Mouse (Mus musculus) hindbrain, postnatal 0 days (tissue): Measurements from ENCODE around the gene Lyve1. TPM values are rescaled to one million over a fixed set of nuclear protein-coding genes. Genes with fewer than 3 reads are reported as not detected.

ENCODE experiments used
- ATAC-seq: fragments of 200-750 bp; cut with Nextera tagmentation; 2 replicates; pipeline ENCODE4 v1.8.0; 2017; ENCODE audit warnings: mild to moderate bottlenecking, moderate TSS enrichment, moderate library complexity
- DNase-seq: peaks from one replicate; pipeline ENCODE4 v3.0.0-alpha.2; 2015; ENCODE audit warnings: low spot score
- H3K27ac ChIP-seq: fragments of 300-500 bp; sonication (generic); 2 replicates; pipeline ENCODE4 v1.5.1; 2014; ENCODE audit warnings: mild to moderate bottlenecking
- H3K27me3 ChIP-seq: fragments of 300-500 bp; sonication (generic); 2 replicates; pipeline ENCODE4 v1.6.1; 2014; ENCODE audit warnings: low read length, mixed read lengths; ENCODE audit not compliant: insufficient read depth
- H3K36me3 ChIP-seq: fragments of 300-500 bp; sonication (generic); 2 replicates; pipeline ENCODE4 v1.6.1; 2014; ENCODE audit warnings: low read length, mixed read lengths; ENCODE audit not compliant: insufficient read depth
- H3K4me1 ChIP-seq: fragments of 300-500 bp; sonication (generic); 2 replicates; pipeline ENCODE4 v1.6.1; 2014; ENCODE audit warnings: antibody characterized with exemption, low read length, mixed read lengths; ENCODE audit not compliant: insufficient read depth
- H3K4me2 ChIP-seq: fragments of 300-500 bp; sonication (generic); 2 replicates; pipeline ENCODE4 v1.6.1; 2014; ENCODE audit warnings: low read depth, mild to moderate bottlenecking, low read length, moderate library complexity, mixed read lengths
- H3K4me3 ChIP-seq: fragments of 300-500 bp; sonication (generic); 2 replicates; pipeline ENCODE4 v1.5.1; 2014; ENCODE audit warnings: low read length
- H3K9ac ChIP-seq: fragments of 300-500 bp; sonication (generic); replicated peaks from 2 replicates; pipeline ENCODE4 v1.6.1; 2014; ENCODE audit warnings: mild to moderate bottlenecking, low read length, moderate library complexity, mixed read lengths
- H3K9me3 ChIP-seq: fragments of 300-500 bp; sonication (generic); 2 replicates; pipeline ENCODE4 v1.6.1; 2016; ENCODE audit warnings: low read length, mixed read lengths
- CTCF ChIP-seq: IDR thresholded peaks from 2 replicates; pipeline ENCODE4 v1.5.1; 2016; ENCODE audit warnings: antibody characterized with exemption, control low read depth, low read depth
- WGBS: fragments of 180-500 bp; shearing (Covaris S2); extraction: QIAGEN DNeasy Blood & Tissue Kit; methylation state at CpG from one replicate; pipeline ENCODE4 v1.1.7; 2014; 5-methylcytosine and 5-hydroxymethylcytosine counted together
- polyA plus RNA-seq: library from polyadenylated mRNA; unstranded; fragments of >200 nt; fragmentation: Nextera tagmentation; extraction: Ambion mirVana; gene quantifications from 2 replicates; pipeline ENCODE4 v1.2.1, GENCODE M21; 2015
- total RNA-seq: library from RNA; depleted of rRNA; stranded (reverse); fragments of >200 nt; gene quantifications from 2 replicates; pipeline ENCODE4 v1.2.3, GENCODE M21; 2014

The Lyve1 gene
- total and polyA plus RNA-seq, 2 experiments from 2014 or later: 6.3 to 9.7 TPM

DNA sequence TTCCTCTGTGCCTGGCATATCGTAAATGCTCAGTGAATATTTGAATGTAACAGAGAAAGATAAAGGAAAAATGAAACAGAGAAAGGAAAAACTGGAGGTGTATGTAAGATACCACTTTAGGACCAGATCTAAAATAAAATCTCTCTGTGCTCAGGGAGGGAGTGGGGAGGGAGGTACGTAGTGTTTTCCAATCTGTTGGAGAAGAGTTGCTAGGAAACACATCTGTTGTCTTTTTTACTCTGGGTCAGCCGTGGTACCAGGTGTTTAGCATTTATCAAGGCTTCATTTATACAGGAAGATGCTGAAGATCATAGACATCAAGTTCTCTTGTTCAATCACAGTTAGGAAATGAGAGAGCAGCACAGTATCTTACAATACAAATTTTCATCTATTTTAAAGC is 8.5 kb downstream of the Lyve1 start:
- no peak overlapping the region for H3K4me2 ChIP-seq
- no peak for ATAC-seq
- peaks cover 5% of the 10 kb centered on the region; the same call in 1 of the 2 replicates for H3K4me1 ChIP-seq
- 0 out of 2 replicates have a peak overlapping the region, but pooled peaks have one; percentile 29 for H3K27ac ChIP-seq
- TF ChIP-seq CTCF: no peak
- no peak overlapping the region for H3K9ac ChIP-seq
- no peaks in the 10 kb centered on the region for H3K36me3 ChIP-seq
- no peak for DNase-seq
- 50% methylated on average over 3 of the region's 3 CpGs for WGBS
- H3K9me3 ChIP-seq: no peaks in the 10 kb centered on the region
- no peaks in the 10 kb centered on the region for H3K27me3 ChIP-seq
- no peak overlapping the region for H3K4me3 ChIP-seq

DNA sequence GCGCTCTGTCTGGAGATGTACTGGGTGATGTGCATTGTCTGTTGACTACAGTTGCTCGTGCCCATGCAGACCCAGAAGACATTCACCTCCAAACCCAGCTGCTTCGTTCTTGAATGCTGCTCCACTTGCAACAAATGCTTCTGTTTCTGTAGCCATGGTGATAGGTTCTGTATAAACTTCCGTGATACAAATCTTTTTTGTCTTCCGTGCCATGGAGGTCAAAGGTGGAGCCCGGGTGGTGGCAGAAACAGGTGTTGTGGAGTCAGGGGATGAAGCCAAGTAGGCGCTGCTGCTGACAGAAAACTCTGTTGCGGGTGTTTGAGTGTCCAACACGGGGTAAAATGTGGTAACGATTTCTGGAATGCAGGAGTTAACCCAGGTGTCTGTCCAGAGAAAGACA is 9.4 kb downstream of the Lyve1 start:
- H3K9ac ChIP-seq: no peak overlapping the region
- DNase-seq (peak; percentile 9), ATAC-seq (no peak)
- peaks cover 5% of the 10 kb centered on the region; the same call in 1 of the 2 replicates for H3K4me1 ChIP-seq
- no peaks in the 10 kb centered on the region for H3K27me3 ChIP-seq
- no peaks in the 10 kb centered on the region for H3K36me3 ChIP-seq
- no peaks in the 10 kb centered on the region for H3K9me3 ChIP-seq
- WGBS: 55% methylated on average over 10 of the region's 10 CpGs
- H3K4me3 ChIP-seq: no peak overlapping the region
- H3K4me2 ChIP-seq: no peak overlapping the region
- H3K27ac ChIP-seq: 0 out of 2 replicates have a peak overlapping the region, but pooled peaks have one; percentile 29
- no peak for TF ChIP-seq CTCF

DNA sequence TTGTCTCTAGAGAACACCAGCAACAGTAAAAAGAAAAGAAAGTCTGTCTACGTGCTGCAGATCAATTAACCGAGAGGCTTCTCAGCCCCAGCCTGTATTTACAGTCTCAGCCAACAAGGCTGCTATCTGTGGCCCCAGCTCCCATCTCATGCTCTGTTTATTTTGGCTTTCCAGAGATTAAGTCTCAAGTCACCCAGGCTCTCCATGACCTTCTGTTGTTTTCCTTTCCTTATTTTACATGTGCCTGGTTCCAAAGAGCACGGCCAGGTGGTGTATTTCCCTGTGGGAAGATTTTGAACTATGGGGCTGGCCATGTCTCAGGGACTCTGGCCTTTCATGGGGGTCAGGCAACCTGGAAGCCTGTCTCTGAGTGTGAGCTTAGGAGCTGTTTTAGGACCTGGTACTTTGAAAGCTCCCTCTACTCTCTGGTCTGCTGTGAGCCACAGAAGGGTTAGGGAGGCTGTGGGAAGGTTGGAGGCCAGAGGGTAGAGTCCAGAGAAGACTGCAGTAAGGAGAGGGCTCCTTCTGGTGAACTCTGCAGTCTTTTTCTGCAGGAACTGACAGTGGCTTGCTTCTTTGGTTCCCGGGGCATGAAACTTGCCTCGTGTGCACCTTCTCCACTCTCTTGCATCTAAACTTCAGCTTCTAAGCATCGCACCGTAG is 11.4 kb downstream of the Lyve1 start:
- no peak for ATAC-seq
- 76% methylated on average over 7 of the region's 7 CpGs for WGBS
- no peak overlapping the region for H3K27ac ChIP-seq
- H3K4me1 ChIP-seq: peaks cover 5% of the 10 kb centered on the region; the same call in 1 of the 2 replicates
- no peak overlapping the region for H3K4me3 ChIP-seq
- TF ChIP-seq CTCF: no peak
- H3K36me3 ChIP-seq: no peaks in the 10 kb centered on the region
- H3K9me3 ChIP-seq: no peaks in the 10 kb centered on the region
- no peak for DNase-seq
- H3K9ac ChIP-seq: no peak overlapping the region
- no peak overlapping the region for H3K4me2 ChIP-seq
- H3K27me3 ChIP-seq: no peaks in the 10 kb centered on the region

DNA sequence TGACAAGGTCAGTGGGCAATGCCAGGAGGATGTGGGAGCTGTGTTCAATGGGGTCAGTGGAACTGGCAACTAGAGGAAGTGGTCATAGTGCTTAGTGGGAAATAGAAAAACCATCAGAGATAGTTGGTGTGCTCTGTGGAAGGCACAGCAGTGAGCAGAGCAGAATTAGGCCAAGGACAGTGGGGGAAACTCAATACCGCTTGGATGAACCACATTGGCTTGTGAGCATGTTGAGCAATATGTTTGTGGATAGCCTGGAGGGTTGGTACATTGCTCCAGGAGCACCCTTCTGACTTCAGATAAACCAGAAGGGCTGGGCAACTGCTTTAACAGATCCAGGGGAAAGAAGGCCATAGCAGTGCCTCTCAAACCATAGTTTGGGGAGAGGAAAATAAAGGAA is 14.7 kb downstream of the Lyve1 start:
- Histone ChIP-seq H3K4me3 (no peak overlapping the region), H3K9ac (no peak overlapping the region), H3K36me3 (no peaks in the 10 kb centered on the region), H3K27me3 (no peaks in the 10 kb centered on the region), H3K4me2 (no peak overlapping the region), H3K9me3 (no peaks in the 10 kb centered on the region), H3K27ac (no peak overlapping the region), H3K4me1 (no peaks in the 10 kb centered on the region)
- TF ChIP-seq CTCF: no peak
- DNase-seq: no peak
- ATAC-seq: no peak
- 67% methylated on average over 1 of the region's 1 CpGs for WGBS

DNA sequence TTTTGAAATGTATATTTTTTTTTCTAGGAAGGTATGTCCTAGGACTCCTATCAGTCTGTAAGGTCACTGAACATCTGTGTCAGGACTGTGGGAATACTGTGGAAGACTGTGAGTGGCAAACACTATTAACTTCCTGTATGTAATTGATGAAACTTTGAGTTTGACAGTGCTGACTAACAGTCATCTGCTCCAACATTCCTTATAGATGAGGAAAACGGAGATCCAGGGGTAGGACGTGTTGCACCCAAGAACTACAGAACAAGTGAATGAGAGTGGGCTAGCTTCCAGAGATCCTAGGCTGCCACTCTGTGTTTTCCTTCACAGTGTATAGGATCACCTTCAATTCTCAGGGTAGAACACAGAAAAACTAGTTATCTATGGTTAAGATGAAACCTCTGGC is 15.7 kb downstream of the Lyve1 start:
- H3K4me2 ChIP-seq: no peak overlapping the region
- no peaks in the 10 kb centered on the region for H3K36me3 ChIP-seq
- no peak for DNase-seq
- no peak overlapping the region for H3K9ac ChIP-seq
- no peak for TF ChIP-seq CTCF
- H3K27ac ChIP-seq: no peak overlapping the region
- H3K4me3 ChIP-seq: no peak overlapping the region
- 90% methylated on average over 2 of the region's 2 CpGs for WGBS
- H3K9me3 ChIP-seq: no peaks in the 10 kb centered on the region
- no peaks in the 10 kb centered on the region for H3K4me1 ChIP-seq
- H3K27me3 ChIP-seq: no peaks in the 10 kb centered on the region
- no peak for ATAC-seq

DNA sequence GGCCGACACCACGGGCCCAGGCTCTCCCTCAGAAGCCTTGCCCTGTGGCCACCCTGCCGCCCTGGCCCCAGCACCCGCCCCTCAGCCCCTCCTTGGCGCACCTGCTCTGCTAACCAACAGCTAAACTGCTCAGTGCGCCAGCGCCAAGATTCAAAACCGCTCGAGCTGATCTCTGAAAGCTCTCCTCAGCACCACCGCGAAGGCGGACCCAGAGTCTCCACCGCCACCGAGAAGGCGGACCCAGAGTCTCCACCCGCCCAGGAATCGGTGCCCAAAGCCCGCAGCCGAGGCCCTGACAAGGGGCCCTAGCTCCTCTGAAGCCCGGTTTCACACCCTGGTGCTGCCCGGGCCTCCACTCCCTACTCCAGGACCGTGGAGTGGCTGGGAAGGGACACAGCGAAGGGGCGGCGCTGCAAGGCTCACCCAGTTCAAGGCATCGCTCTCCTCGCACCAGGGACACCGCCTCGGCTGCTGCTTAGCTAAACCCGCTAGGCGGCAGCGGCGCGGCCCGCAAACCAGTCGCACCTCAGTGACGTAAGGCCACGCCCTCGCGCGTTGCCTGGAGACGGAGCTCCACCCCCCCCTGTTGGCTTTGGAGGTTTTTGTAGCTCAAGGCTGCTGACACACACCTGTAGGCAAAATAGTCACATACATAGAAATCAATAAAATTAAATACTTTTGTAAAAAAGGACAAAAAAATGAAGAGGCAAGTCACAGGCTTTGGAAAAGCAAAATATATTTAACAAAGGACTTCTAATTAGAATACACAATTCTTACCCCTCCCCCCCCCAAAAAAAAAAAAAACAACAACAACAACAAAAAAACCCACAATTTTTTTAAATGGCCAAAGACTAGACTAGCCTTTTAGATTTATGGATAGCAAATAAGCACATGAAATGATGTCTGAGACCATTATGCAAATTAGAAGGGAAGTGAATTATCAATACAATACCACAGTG is 18.8 kb downstream of the Lyve1 start, which contains the start of gene Rnf141:
Gene Rnf141, minus strand, starts transcription at position 542 of the 959 bp plus-strand sequence.
- no peaks in the 10 kb centered on the region for H3K4me1 ChIP-seq
- H3K9ac ChIP-seq: peak within 1 kb of the TSS; percentile 77
- H3K4me2 ChIP-seq: peak within 1 kb of the TSS; percentile 81
- DNase-seq (peak; percentile 98), ATAC-seq (peak; percentile 95)
- peak; percentile 81 for TF ChIP-seq CTCF
- H3K27me3 ChIP-seq: no peaks in the 10 kb centered on the region
- H3K9me3 ChIP-seq: no peaks in the 10 kb centered on the region
- WGBS: 0% methylated on average over 42 of the region's 42 CpGs
- H3K36me3 ChIP-seq: no peaks in the 10 kb centered on the region
- H3K27ac ChIP-seq: peak within 1 kb of the TSS; percentile 86
- peak within 1 kb of the TSS; percentile 70 for H3K4me3 ChIP-seq
